Mouse (Mus musculus): ENCODE measurements around the gene Acin1. TPM values are rescaled to one million over a fixed set of nuclear protein-coding genes. Genes with fewer than 3 reads are reported as not detected.
A peak's percentile ranks its signal among the peaks of the same experiment; 100 is the strongest.

Gene Acin1
- polyA plus RNA-seq, 1 experiment from 2014 or later: 111 TPM

DNA sequence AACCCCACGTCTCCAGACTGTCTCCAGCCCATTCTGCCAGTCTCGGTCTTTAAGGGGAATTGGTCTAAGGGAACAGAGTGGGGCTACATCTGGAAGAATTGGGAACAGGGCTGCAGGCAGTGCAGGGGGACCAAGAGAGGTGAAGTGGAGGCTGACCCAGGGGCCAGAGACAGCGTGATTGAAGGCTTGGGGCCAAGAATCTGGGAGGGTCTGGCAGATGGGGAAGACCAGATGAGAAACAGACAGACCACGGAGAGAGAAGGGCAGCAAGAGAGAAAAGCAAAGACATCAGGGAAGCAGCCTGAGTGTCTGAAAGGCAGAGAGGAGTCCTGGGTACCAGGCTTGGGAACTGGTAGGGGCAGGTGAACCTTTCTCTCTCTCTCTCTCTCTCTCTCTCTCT is 46.6 kb downstream of the Acin1 start:
- peaks cover 2% of the 10 kb centered on the region; the same call in 1 of the 2 replicates for H3K4me1 ChIP-seq
- H3K4me2 ChIP-seq: peak overlapping the region; percentile 100
- no peaks in the 10 kb centered on the region for H3K27me3 ChIP-seq (replicated peaks)
- peak overlapping the region; percentile 76 for H3K4me3 ChIP-seq (replicated peaks)
- WGBS: 20% methylated on average over 4 of the region's 4 CpGs
- no peak overlapping the region for H3K27ac ChIP-seq
- no peak for ATAC-seq (ENCODE audit: insufficient read depth, low FRiP score, low read depth)
- H3K36me3 ChIP-seq: peaks cover 34% of the 10 kb centered on the region
- H3K9ac ChIP-seq: no peak overlapping the region
- no peaks in the 10 kb centered on the region for H3K9me3 ChIP-seq

DNA sequence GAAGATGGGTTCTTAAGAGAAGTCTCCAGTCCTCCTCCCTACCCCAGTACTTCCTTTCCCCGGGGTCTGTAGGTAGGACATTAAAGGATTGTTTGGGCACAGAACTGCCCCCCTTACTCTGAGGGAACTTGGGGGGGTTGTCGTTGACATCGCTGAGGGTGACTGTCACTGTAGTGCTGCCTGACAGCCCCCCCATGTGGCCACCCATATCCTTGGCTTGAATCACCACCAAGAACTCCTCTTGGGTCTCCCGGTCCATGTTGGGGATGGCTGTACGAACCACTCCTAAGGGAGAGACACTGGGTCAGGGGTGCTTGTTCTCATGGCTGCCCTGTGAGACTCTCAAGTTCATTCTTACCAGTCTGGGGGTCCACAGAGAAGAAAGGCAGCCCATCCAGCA is 48.5 kb downstream of the Acin1 start:
- no peak overlapping the region for H3K4me3 ChIP-seq (replicated peaks)
- H3K36me3 ChIP-seq: peaks cover 18% of the 10 kb centered on the region
- no peaks in the 10 kb centered on the region for H3K27me3 ChIP-seq (replicated peaks)
- no peak overlapping the region for H3K27ac ChIP-seq
- no peak for ATAC-seq (ENCODE audit: insufficient read depth, low FRiP score, low read depth)
- H3K4me2 ChIP-seq: no peak overlapping the region
- H3K4me1 ChIP-seq: peaks cover 2% of the 10 kb centered on the region; the same call in 1 of the 2 replicates
- WGBS: 65% methylated on average over 5 of the region's 5 CpGs
- H3K9me3 ChIP-seq: no peaks in the 10 kb centered on the region
- no peak overlapping the region for H3K9ac ChIP-seq

DNA sequence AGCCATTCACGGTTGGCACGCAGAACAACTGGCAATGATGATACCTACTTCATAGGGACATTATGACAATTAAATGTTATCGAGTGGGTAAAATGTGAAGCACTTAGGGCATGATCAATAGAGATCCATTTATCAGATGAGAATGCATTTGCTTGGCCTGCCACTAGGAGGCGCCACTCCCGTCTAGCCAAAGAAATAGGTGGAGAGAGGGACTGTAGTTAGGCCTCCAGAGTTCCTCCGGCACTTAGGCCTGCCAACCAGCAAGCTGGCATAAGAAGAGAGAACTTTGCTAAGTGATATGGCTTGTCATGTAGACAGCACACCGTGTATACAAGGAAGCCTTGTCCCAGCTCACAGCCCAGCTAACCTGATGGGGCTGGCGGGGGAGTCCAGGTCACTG is 49.8 kb downstream of the Acin1 start:
- Histone ChIP-seq H3K27ac (no peak overlapping the region), H3K9me3 (no peaks in the 10 kb centered on the region), H3K4me1 (peaks cover 2% of the 10 kb centered on the region; the same call in 1 of the 2 replicates), H3K4me2 (no peak overlapping the region), H3K4me3 (replicated peaks) (no peak overlapping the region), H3K27me3 (replicated peaks) (no peaks in the 10 kb centered on the region), H3K9ac (no peak overlapping the region), H3K36me3 (peaks cover 17% of the 10 kb centered on the region)
- no peak for ATAC-seq (ENCODE audit: insufficient read depth, low FRiP score, low read depth)
- 52% methylated on average over 8 of the region's 8 CpGs for WGBS

DNA sequence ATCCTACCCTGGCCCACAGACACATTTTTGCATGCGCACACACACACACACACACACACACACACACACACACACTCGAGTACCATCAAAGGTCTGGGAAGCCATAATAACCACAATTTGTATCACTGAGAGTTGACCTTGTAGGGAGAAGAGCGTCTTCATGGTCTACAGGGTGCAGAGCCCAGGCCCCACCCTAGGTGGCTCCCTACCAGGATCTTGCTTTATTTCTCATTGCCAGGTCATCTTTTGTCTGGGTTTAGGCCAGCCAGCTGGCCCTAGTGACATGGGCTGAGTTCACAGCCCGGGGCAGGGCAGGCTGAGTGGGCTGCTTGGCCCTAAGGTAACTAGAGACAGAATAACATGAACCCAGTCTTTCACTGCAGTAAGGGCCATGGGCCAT is 52.5 kb downstream of the Acin1 start:
- H3K36me3 ChIP-seq: peaks cover 24% of the 10 kb centered on the region

DNA sequence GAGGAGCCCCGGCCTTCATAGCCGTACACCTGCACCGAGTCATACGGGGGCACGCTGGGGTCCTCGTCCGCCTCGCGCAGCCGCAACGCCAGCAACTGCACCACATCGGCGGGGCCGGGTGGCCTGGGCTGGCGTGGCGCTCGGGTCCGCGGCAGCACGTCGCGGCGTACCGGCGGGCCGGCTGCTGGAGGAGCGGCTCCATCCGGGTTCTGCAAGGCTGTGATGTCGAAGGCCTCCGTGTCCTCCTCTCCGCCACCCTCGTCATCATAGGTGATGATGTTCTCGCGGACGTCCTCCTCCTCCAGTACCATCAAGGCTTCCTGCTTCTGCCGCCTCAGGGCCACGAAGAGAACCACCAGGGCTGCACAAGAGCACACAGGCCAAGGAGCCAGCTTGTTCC is 54.5 kb downstream of the Acin1 start:
- H3K9me3 ChIP-seq: no peaks in the 10 kb centered on the region
- H3K27me3 ChIP-seq (replicated peaks): no peaks in the 10 kb centered on the region
- H3K4me3 ChIP-seq (replicated peaks): no peak overlapping the region
- H3K4me1 ChIP-seq: no peaks in the 10 kb centered on the region
- H3K27ac ChIP-seq: no peak overlapping the region
- no peak overlapping the region for H3K4me2 ChIP-seq
- H3K36me3 ChIP-seq: peaks cover 24% of the 10 kb centered on the region
- no peak for ATAC-seq (ENCODE audit: insufficient read depth, low FRiP score, low read depth)
- WGBS: 91% methylated on average over 37 of the region's 37 CpGs
- no peak overlapping the region for H3K9ac ChIP-seq

More for the DNA sequence above, 52.5 kb downstream of the Acin1 start:
- WGBS: 79% methylated on average over 4 of the region's 4 CpGs
- no peak for ATAC-seq (ENCODE audit: insufficient read depth, low FRiP score, low read depth)
- no peak overlapping the region for H3K4me3 ChIP-seq (replicated peaks)
- no peak overlapping the region for H3K9ac ChIP-seq
- H3K27me3 ChIP-seq (replicated peaks): no peaks in the 10 kb centered on the region
- H3K9me3 ChIP-seq: no peaks in the 10 kb centered on the region
- no peak overlapping the region for H3K27ac ChIP-seq
- H3K4me2 ChIP-seq: no peak overlapping the region
- H3K4me1 ChIP-seq: no peaks in the 10 kb centered on the region

DNA sequence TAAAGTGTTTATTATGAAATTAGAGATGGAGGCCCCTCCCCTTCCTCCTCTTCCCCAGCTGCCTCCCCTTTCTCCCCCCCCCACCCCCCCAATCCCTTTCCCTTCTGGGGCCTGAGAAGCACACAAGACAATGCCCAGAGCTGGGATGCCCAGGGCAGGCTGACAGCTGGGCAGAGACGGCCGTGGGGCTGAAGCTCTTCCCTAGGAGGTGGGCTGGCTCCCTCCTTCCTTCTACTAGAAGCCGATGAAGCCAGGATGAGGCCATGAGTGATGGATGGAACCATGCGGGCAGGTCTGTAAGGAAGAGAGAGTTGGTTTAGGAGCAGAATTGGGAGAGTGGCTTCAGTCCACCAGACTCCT is 55.5 kb downstream of the Acin1 start:
- no peaks in the 10 kb centered on the region for H3K27me3 ChIP-seq (replicated peaks)
- 57% methylated on average over 4 of the region's 4 CpGs for WGBS
- H3K36me3 ChIP-seq: peaks cover 24% of the 10 kb centered on the region
- no peaks in the 10 kb centered on the region for H3K9me3 ChIP-seq
- no peak overlapping the region for H3K9ac ChIP-seq
- H3K4me1 ChIP-seq: no peaks in the 10 kb centered on the region
- H3K4me2 ChIP-seq: no peak overlapping the region
- ATAC-seq (ENCODE audit: insufficient read depth, low FRiP score, low read depth): peak; percentile 44; the same call in 1 of the 2 replicates
- H3K27ac ChIP-seq: no peak overlapping the region
- H3K4me3 ChIP-seq (replicated peaks): no peak overlapping the region

DNA sequence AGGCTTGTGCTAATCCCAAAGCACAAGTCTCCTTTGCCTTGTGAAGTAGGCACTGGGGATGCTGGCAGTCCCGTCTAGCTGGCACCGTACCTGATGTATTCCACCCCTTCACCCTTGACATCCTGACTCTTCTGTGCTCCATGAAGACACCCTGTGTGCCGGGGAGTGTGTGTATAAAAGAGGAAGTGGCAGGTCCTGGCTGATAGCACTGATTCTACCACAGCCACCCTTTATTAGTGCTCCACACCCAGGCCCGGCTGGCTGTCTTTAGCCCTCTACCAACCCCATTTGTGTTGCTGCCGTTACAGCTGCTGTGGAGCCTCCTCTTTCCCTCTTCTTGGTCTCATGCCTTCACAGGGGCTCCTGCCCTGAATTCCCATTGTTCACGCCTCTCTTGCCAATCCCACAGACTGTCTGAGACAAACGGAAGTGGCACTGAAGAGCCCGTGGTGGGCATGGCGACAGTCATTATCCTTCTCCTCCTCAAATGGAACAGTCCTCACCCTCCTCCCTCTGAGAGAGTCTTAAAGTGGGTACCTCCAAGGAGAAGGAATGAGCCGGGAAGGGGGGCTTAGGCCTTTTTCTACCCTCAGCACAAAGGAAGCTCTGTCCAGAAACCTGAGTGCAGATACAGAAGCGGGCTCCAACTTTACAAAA is 56.0 kb downstream of the Acin1 start:
- Histone ChIP-seq H3K27me3 (replicated peaks) (no peaks in the 10 kb centered on the region), H3K9me3 (no peaks in the 10 kb centered on the region), H3K27ac (no peak overlapping the region), H3K4me2 (no peak overlapping the region), H3K4me3 (replicated peaks) (no peak overlapping the region), H3K36me3 (peaks cover 21% of the 10 kb centered on the region), H3K4me1 (no peaks in the 10 kb centered on the region), H3K9ac (no peak overlapping the region)
- ATAC-seq (ENCODE audit: insufficient read depth, low FRiP score, low read depth): no peak
- WGBS: 78% methylated on average over 11 of the region's 11 CpGs

DNA sequence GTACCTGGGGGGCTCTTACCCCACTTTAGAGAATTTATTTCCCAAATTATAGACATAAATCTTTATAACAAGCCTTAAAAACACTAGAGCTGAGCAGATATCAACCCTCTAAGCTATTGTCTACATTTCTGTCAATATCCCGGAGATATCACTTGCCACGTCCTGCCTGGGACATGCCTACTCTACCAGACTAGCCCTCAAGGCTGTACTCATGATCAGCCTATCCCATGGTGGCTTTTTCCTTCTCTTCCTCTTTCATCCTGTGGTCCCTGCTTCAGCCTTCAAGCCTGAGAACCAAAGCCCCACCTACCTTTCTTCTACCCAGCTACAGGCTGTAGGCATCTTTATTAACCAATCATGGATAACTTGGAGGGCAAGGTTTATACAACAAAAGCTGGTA is 56.9 kb downstream of the Acin1 start:
- Histone ChIP-seq H3K4me1 (no peaks in the 10 kb centered on the region), H3K36me3 (peaks cover 19% of the 10 kb centered on the region), H3K27me3 (replicated peaks) (no peaks in the 10 kb centered on the region), H3K4me3 (replicated peaks) (no peak overlapping the region), H3K27ac (no peak overlapping the region), H3K9ac (no peak overlapping the region), H3K9me3 (no peaks in the 10 kb centered on the region), H3K4me2 (no peak overlapping the region)
- ATAC-seq (ENCODE audit: insufficient read depth, low FRiP score, low read depth): no peak
- WGBS: 82% methylated on average over 2 of the region's 2 CpGs

DNA sequence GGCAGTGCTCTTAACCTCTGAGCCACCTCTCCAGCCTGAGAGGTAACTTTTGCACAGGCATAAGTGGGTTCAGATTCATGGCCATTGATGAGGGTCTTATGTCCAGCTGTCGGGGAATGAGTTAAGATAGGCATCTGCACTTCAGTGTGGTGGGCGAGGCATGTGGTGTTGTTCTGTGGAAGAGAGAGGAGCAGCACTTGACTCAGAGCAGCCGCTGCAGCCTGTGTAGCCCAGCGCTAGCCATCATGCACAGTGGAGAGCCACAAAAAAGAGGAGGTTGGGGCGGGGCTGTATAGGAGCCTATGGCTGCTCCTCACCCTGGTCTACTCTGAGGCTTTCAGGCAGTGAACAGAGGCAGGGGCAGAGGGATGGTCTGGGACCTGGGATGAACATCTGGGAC is 58.6 kb downstream of the Acin1 start:
- Histone ChIP-seq H3K36me3 (peaks cover 16% of the 10 kb centered on the region), H3K27me3 (replicated peaks) (no peaks in the 10 kb centered on the region), H3K27ac (no peak overlapping the region), H3K9ac (no peak overlapping the region), H3K4me3 (replicated peaks) (no peak overlapping the region), H3K9me3 (no peaks in the 10 kb centered on the region), H3K4me2 (no peak overlapping the region), H3K4me1 (no peaks in the 10 kb centered on the region)
- 78% methylated on average over 5 of the region's 5 CpGs for WGBS
- no peak for ATAC-seq (ENCODE audit: insufficient read depth, low FRiP score, low read depth)

DNA sequence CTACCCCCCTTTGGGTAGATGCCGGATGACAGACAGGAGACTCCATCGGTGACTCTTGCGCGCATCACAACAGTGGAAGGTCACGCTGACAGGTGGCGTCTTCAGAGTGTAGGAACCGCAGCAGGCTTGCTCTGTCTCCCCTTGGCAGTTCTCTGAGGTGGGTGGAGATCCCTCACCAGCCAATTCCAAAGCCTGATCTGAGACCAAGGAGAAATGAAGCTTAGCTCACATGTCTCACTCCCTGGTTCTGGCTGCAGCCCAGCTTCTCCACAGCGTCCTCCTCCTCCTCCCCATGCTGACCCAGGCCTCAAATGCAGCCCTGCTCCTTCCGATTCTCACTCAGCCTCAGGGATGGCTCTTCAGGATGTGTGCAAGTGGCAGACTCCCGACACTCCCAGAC is 61.8 kb downstream of the Acin1 start:
- no peaks in the 10 kb centered on the region for H3K27me3 ChIP-seq (replicated peaks)
- no peaks in the 10 kb centered on the region for H3K36me3 ChIP-seq
- no peak overlapping the region for H3K4me3 ChIP-seq (replicated peaks)
- WGBS: 61% methylated on average over 10 of the region's 10 CpGs
- no peaks in the 10 kb centered on the region for H3K4me1 ChIP-seq
- no peak overlapping the region for H3K4me2 ChIP-seq
- ATAC-seq (ENCODE audit: insufficient read depth, low FRiP score, low read depth): no peak
- H3K9ac ChIP-seq: no peak overlapping the region
- no peak overlapping the region for H3K27ac ChIP-seq
- no peaks in the 10 kb centered on the region for H3K9me3 ChIP-seq

DNA sequence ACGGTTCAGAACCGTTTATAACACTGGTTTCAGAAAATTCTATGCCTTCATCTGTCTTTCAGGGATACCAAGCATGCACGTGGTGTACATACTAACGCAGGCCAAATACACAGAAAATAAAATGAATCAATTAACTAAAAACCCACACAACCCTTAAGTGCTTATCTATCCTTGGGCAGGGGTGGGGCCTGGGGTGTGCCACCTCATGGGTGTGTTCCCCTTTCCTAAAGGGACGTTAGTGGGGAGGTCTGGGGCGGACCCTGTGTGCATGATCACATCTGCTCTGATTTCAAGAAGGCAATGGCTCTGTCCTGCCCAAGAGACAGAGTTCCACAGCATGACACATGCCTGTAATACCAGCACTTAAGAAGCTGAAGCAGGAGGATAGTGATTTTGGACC is 63.4 kb downstream of the Acin1 start:
- Histone ChIP-seq H3K4me1 (no peaks in the 10 kb centered on the region), H3K9me3 (no peaks in the 10 kb centered on the region), H3K9ac (no peak overlapping the region), H3K4me2 (no peak overlapping the region), H3K27ac (no peak overlapping the region), H3K36me3 (no peaks in the 10 kb centered on the region), H3K4me3 (replicated peaks) (no peak overlapping the region), H3K27me3 (replicated peaks) (no peaks in the 10 kb centered on the region)
- 82% methylated on average over 6 of the region's 6 CpGs for WGBS
- ATAC-seq (ENCODE audit: insufficient read depth, low FRiP score, low read depth): no peak

DNA sequence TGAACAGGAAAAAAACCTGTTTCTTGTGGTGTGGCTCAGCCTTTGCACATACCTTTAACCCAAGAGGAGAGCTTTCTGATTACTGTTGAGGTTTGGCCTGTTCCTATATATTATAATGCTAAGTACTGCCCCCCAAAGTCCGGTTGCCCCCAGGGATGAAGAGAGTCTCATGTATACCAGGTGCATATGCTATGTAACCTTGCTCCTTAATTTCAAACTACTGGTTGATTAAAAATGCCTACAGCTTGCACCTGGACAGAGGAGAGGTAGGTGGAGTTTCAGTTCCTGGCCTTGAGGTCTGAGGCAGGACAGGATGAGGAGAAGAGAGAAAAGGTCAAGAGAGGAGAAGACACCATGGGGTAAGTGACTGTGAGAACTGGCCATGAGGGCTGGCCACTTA is 65.6 kb downstream of the Acin1 start, which contains the start of gene Psmb11:
Psmb11 (plus strand) TSS at position 301 of the 400 bp plus-strand sequence.
- no peak within 1 kb of the TSS for H3K9ac ChIP-seq
- H3K27me3 ChIP-seq (replicated peaks): no peaks in the 10 kb centered on the region
- no peaks in the 10 kb centered on the region for H3K36me3 ChIP-seq
- ATAC-seq (ENCODE audit: insufficient read depth, low FRiP score, low read depth): no peak
- no peak within 1 kb of the TSS for H3K27ac ChIP-seq
- no peak within 1 kb of the TSS for H3K4me2 ChIP-seq
- no peaks in the 10 kb centered on the region; the same call in 1 of the 2 replicates for H3K4me1 ChIP-seq
- no peaks in the 10 kb centered on the region for H3K9me3 ChIP-seq
- no peak within 1 kb of the TSS for H3K4me3 ChIP-seq (replicated peaks)
- 91% methylated on average over 1 of the region's 1 CpGs for WGBS

DNA sequence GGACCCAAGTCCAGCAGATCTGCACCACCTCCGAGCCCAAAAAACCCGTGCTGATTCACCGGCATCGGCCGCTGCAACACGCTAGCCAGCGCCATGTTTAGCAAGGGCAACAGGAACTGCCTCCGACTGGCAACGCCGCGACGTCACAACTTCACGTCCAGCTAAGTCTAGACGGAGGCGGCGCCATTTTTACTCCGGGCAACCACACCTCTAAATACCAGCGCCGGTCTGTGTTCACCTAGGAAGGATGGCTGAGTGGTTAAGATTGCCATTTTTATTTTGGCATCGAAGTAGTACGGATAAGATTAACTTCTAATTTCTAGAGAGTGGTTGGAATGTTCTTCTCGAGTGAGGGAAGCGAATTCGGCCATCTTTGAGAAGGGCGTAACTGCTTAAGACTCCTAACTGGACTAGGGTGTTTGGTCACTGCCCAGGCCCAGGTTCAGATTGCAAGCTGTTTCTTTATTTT is 68.8 kb downstream of the Acin1 start, which contains the start of gene Psmb5:
Psmb5 (minus strand) TSS at position 126 of the 469 bp plus-strand sequence.
- Histone ChIP-seq H3K27ac (peak within 1 kb of the TSS; percentile 53), H3K4me2 (peak within 1 kb of the TSS; percentile 65), H3K9ac (peak within 1 kb of the TSS; percentile 82), H3K4me3 (replicated peaks) (peak within 1 kb of the TSS; percentile 90), H3K4me1 (no peaks in the 10 kb centered on the region; the same call in 1 of the 2 replicates), H3K9me3 (no peaks in the 10 kb centered on the region), H3K36me3 (peaks cover 8% of the 10 kb centered on the region), H3K27me3 (replicated peaks) (no peaks in the 10 kb centered on the region)
- WGBS: under 1% methylated on average over 24 of the region's 25 CpGs
- ATAC-seq (ENCODE audit: insufficient read depth, low FRiP score, low read depth): peak; percentile 91

Measured in stomach, embryonic 15.5 days (tissue).